Mouse (Mus musculus): ENCODE results near the gene Pth2. TPM values are rescaled to one million over a fixed set of nuclear protein-coding genes. Genes with fewer than 3 reads are reported as not detected.
A peak's percentile ranks its signal among the peaks of the same experiment; 100 is the strongest.
"Not testable (repeated sequence)": the region's sequence is repeated elsewhere in the genome, so short reads cannot be mapped to it uniquely, and the experiment has no call there.

Pth2 gene
- polyA plus RNA-seq, 1 experiment from 2014 or later: not detected

- H3K36me3 ChIP-seq: peaks cover 57% of the 10 kb centered on the region
- H3K27me3 ChIP-seq: peaks cover 10% of the 10 kb centered on the region
- H3K4me1 ChIP-seq (replicated peaks): no peaks in the 10 kb centered on the region
- ATAC-seq (ENCODE audit: insufficient number of reproducible peaks, insufficient read depth, low FRiP score, low TSS enrichment, low read depth): no peak
- no peak overlapping the region for H3K4me2 ChIP-seq
- H3K27ac ChIP-seq: no peak overlapping the region
- H3K9me3 ChIP-seq: no peaks in the 10 kb centered on the region
- 92% methylated on average over 5 of the region's 5 CpGs for WGBS
- H3K9ac ChIP-seq (replicated peaks): no peak overlapping the region
- no peak overlapping the region for H3K4me3 ChIP-seq (replicated peaks)
Observed at GRCm38 (mm10) chr7:45141914-45142313, 38.9 kb upstream of the Pth2 start.

DNA sequence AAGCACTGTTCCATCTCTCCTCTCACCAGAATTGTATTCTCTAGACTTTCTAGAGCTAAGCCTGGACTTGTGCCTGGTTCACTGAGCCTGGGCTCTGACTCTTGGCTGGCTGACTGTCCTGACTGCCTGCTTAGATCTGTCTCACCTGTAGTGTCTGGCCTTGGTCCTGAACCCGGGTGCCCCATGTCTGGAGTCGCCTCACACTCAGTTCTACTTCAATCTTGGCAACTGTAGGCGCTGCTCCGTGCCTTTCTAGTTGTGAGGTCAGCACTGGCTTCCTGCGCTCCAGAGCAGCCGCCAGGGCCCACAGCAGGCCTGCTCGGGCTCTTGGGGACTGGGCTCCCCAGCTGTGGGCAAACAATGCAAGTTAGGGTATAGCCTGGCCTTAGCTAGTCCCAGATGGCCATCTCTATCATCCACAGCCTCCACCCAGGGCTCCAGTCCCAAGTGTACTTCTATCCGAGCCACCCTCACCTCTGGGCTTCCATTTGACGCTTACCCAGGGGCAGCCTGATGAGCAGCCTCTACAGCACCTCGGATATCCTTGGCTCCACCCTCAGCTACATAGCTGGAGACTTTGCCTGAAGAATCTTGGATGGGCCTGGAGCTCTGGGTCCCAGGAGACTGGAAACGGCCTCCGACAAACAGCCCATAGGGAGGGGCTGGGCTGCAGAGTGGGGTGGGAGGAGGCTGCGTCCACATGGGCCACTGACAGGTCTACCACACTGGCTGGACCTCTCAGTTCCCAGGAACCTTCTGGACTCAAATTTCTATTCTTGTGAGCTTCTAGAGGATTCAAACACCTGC is 36.2 kb upstream of the Pth2 start:
- H3K4me2 ChIP-seq: no peak overlapping the region
- H3K4me1 ChIP-seq (replicated peaks): no peaks in the 10 kb centered on the region
- ATAC-seq (ENCODE audit: insufficient number of reproducible peaks, insufficient read depth, low FRiP score, low TSS enrichment, low read depth): no peak
- 90% methylated on average over 13 of the region's 13 CpGs for WGBS
- H3K9ac ChIP-seq (replicated peaks): peak overlapping the region; percentile 5; the same call in 1 of the 2 replicates
- H3K27me3 ChIP-seq: no peaks in the 10 kb centered on the region
- H3K36me3 ChIP-seq: peaks cover 74% of the 10 kb centered on the region
- no peak overlapping the region for H3K4me3 ChIP-seq (replicated peaks)
- H3K9me3 ChIP-seq: no peaks in the 10 kb centered on the region
- H3K27ac ChIP-seq: no peak overlapping the region

DNA sequence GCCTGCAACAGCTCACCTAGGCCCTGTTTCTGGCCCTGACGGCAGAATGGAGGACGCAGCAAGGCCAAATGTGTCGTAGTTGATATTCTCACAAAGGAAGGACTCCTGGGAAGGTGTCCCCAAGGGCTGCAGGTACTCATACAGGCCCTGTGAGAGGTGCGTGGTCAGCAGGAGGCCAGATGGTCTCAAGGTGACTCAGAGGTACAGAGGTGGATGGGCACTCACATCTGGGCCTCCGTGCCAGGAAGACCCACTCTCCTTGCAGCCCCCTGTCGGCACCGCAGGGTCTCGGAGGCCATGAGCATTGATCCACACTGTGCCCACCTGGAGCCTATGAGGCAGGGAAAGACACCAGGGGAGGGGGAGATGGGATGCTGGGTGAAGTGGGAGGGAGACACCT is 35.3 kb upstream of the Pth2 start:
- Histone ChIP-seq H3K27me3 (no peaks in the 10 kb centered on the region), H3K9me3 (no peaks in the 10 kb centered on the region)
- 95% methylated on average over 8 of the region's 8 CpGs for WGBS

DNA sequence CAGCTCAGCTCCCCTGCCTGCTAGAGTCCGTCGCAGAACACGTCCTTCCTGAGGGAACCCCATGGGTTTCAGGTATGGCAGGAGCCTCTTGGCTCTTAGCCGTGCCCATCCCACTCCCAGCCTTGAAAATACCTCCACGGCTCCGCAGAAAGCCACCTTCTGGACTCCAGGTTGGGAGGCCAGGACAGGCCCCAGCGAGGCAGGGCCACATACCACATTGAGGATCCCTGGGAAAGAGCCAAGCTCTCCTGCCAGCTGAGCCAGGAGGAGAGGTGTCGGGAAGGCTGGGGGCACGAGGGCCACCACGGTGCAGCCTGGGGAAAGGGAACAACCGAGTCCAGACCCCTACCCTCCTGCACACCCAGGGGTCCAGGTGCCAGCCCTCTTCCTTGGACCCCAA is 33.5 kb upstream of the Pth2 start:
- no peak for ATAC-seq (ENCODE audit: insufficient number of reproducible peaks, insufficient read depth, low FRiP score, low TSS enrichment, low read depth)
- Histone ChIP-seq H3K27ac (no peak overlapping the region), H3K27me3 (no peaks in the 10 kb centered on the region), H3K4me2 (no peak overlapping the region), H3K4me3 (replicated peaks) (no peak overlapping the region), H3K9me3 (no peaks in the 10 kb centered on the region), H3K4me1 (replicated peaks) (peaks cover 15% of the 10 kb centered on the region), H3K9ac (replicated peaks) (no peak overlapping the region), H3K36me3 (peaks cover 63% of the 10 kb centered on the region)
- 88% methylated on average over 11 of the region's 11 CpGs for WGBS

More for the DNA sequence above, 35.3 kb upstream of the Pth2 start:
- Histone ChIP-seq H3K4me3 (replicated peaks) (no peak overlapping the region), H3K36me3 (peaks cover 74% of the 10 kb centered on the region), H3K27ac (no peak overlapping the region), H3K9ac (replicated peaks) (no peak overlapping the region), H3K4me2 (no peak overlapping the region), H3K4me1 (replicated peaks) (peaks cover 5% of the 10 kb centered on the region)
- ATAC-seq (ENCODE audit: insufficient number of reproducible peaks, insufficient read depth, low FRiP score, low TSS enrichment, low read depth): no peak

GRCm38 (mm10) chr7:45147899-45148298 is 32.9 kb upstream of the Pth2 start:
- H3K27me3 ChIP-seq: no peaks in the 10 kb centered on the region
- peaks cover 15% of the 10 kb centered on the region for H3K4me1 ChIP-seq (replicated peaks)
- no peak overlapping the region for H3K27ac ChIP-seq
- H3K36me3 ChIP-seq: peaks cover 57% of the 10 kb centered on the region
- no peaks in the 10 kb centered on the region for H3K9me3 ChIP-seq
- 91% methylated on average over 11 of the region's 11 CpGs for WGBS
- H3K4me2 ChIP-seq: no peak overlapping the region
- no peak overlapping the region for H3K9ac ChIP-seq (replicated peaks)
- ATAC-seq (ENCODE audit: insufficient number of reproducible peaks, insufficient read depth, low FRiP score, low TSS enrichment, low read depth): no peak
- H3K4me3 ChIP-seq (replicated peaks): no peak overlapping the region

DNA sequence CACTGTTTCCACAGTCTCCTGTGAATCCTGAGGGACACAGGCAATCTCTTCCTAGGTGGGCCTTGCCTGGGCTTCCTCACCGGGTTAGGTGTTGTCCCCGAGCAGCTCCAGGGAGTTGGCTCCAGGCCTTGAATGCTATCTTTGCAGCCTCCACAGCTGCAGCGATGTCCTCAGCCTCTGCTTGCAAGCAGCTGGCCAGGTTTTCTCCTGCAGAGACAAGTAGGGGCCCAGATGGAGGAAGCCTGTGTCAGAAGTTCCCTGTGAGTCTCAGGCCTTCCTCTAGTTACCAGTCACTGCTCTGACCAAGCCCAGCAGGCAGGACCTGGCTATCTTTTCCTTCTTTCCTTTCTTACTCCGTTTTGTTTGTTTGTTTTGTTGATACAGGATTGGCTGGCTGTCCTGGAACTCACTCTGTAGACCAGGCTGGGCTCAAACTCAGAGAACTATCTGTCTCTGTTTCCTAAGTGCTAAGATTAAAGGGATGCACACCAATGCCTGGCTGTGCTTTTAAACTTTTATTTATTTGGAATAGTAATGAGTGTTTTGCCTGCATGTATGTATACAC is 32.2 kb upstream of the Pth2 start:
- H3K4me1 ChIP-seq (replicated peaks): peaks cover 19% of the 10 kb centered on the region
- no peak for ATAC-seq (ENCODE audit: insufficient number of reproducible peaks, insufficient read depth, low FRiP score, low TSS enrichment, low read depth)
- H3K9me3 ChIP-seq: no peaks in the 10 kb centered on the region
- H3K27me3 ChIP-seq: no peaks in the 10 kb centered on the region
- H3K4me2 ChIP-seq: no peak overlapping the region
- no peak overlapping the region for H3K9ac ChIP-seq (replicated peaks)
- H3K36me3 ChIP-seq: peaks cover 50% of the 10 kb centered on the region
- H3K27ac ChIP-seq: no peak overlapping the region
- WGBS: 68% methylated on average over 4 of the region's 4 CpGs
- H3K4me3 ChIP-seq (replicated peaks): no peak overlapping the region

DNA sequence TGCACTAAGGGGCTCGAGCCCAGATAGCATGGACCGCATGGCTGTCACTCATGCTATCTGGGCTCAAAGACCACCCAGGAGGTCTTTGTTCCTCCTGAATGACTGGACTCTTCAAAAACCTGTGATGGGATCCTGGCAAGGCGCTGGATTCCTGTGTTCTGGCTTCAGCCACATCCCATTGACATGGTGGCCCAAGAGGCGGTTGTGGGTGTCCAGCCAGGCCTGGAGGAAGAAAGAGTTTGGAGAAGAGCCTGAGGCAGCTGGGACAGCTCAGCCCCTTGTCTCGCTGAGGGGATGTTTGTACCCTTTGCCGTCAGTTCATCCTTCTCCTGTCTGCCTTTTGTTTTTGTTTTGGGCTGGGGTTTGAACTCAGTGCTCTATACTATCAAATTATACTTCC is 31.2 kb upstream of the Pth2 start:
- H3K9me3 ChIP-seq: no peaks in the 10 kb centered on the region
- no peak for ATAC-seq (ENCODE audit: insufficient number of reproducible peaks, insufficient read depth, low FRiP score, low TSS enrichment, low read depth)
- H3K9ac ChIP-seq (replicated peaks): no peak overlapping the region
- no peak overlapping the region for H3K4me2 ChIP-seq
- peaks cover 41% of the 10 kb centered on the region for H3K36me3 ChIP-seq
- peaks cover 20% of the 10 kb centered on the region for H3K4me1 ChIP-seq (replicated peaks)
- 73% methylated on average over 6 of the region's 6 CpGs for WGBS
- H3K27ac ChIP-seq: no peak overlapping the region
- no peaks in the 10 kb centered on the region for H3K27me3 ChIP-seq
- H3K4me3 ChIP-seq (replicated peaks): no peak overlapping the region

GRCm38 (mm10) chr7:45150321-45150720 is 30.5 kb upstream of the Pth2 start:
- Histone ChIP-seq H3K27me3 (no peaks in the 10 kb centered on the region), H3K4me1 (replicated peaks) (peaks cover 27% of the 10 kb centered on the region), H3K27ac (peak overlapping the region; percentile 62), H3K4me2 (no peak overlapping the region), H3K4me3 (replicated peaks) (no peak overlapping the region), H3K9me3 (no peaks in the 10 kb centered on the region), H3K9ac (replicated peaks) (peak overlapping the region; percentile 38; the same call in 1 of the 2 replicates), H3K36me3 (peaks cover 33% of the 10 kb centered on the region)
- 45% methylated on average over 4 of the region's 4 CpGs for WGBS
- ATAC-seq (ENCODE audit: insufficient number of reproducible peaks, insufficient read depth, low FRiP score, low TSS enrichment, low read depth): no peak

DNA sequence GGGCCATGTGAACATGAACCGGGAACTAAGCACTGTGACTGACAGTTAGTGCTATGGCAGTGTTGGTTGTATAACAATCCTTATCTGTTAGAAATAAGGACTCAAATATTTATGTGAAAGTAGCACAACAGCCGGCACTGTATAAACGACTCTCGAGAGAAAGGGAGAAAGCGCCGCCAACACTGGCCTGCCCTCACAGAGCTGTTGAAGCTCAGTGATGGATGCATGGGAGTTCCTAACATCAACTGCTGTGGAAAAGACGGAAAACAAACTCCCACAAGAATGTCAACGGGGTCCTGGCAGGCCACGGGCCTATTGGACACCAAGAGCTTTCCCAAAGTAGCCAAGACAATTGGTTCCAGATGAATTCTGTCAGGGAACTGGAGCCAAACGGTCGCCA is 29.5 kb upstream of the Pth2 start:
- H3K27ac ChIP-seq: 0 out of 2 replicates have a peak overlapping the region, but pooled peaks have one; percentile 62
- no peaks in the 10 kb centered on the region for H3K27me3 ChIP-seq
- H3K9me3 ChIP-seq: no peaks in the 10 kb centered on the region
- H3K9ac ChIP-seq (replicated peaks): 0 out of 2 replicates have a peak overlapping the region, but pooled peaks have one; percentile 34
- no peak for ATAC-seq (ENCODE audit: insufficient number of reproducible peaks, insufficient read depth, low FRiP score, low TSS enrichment, low read depth)
- H3K4me1 ChIP-seq (replicated peaks): peaks cover 31% of the 10 kb centered on the region
- WGBS: 26% methylated on average over 11 of the region's 11 CpGs
- H3K4me2 ChIP-seq: no peak overlapping the region
- peaks cover 27% of the 10 kb centered on the region for H3K36me3 ChIP-seq
- H3K4me3 ChIP-seq (replicated peaks): no peak overlapping the region

GRCm38 (mm10) chr7:45153052-45153451 is 27.7 kb upstream of the Pth2 start:
- 95% methylated on average over 2 of the region's 2 CpGs for WGBS
- Histone ChIP-seq H3K36me3 (peaks cover 23% of the 10 kb centered on the region), H3K4me1 (replicated peaks) (peaks cover 31% of the 10 kb centered on the region), H3K4me3 (replicated peaks) (peak overlapping the region; percentile 64; the same call in 1 of the 2 replicates), H3K4me2 (peak overlapping the region; percentile 76)
- not testable (repeated sequence) for H3K9me3 ChIP-seq; ATAC-seq (ENCODE audit: insufficient number of reproducible peaks, insufficient read depth, low FRiP score, low TSS enrichment, low read depth); H3K27me3 ChIP-seq; H3K9ac ChIP-seq (replicated peaks); H3K27ac ChIP-seq

- Histone ChIP-seq H3K9ac (replicated peaks) (peak overlapping the region; percentile 81), H3K36me3 (peaks cover 23% of the 10 kb centered on the region), H3K4me3 (replicated peaks) (peak overlapping the region; percentile 64), H3K4me1 (replicated peaks) (peaks cover 31% of the 10 kb centered on the region), H3K27ac (peak overlapping the region; percentile 95), H3K27me3 (no peaks in the 10 kb centered on the region), H3K4me2 (peak overlapping the region; percentile 76), H3K9me3 (no peaks in the 10 kb centered on the region)
- 4% methylated on average over 5 of the region's 5 CpGs for WGBS
- no peak for ATAC-seq (ENCODE audit: insufficient number of reproducible peaks, insufficient read depth, low FRiP score, low TSS enrichment, low read depth)
Observed at GRCm38 (mm10) chr7:45153586-45153985, 27.2 kb upstream of the Pth2 start.

Measured in limb, embryonic 12.5 days (tissue).